Comparison of ENCODE assay signal across 8 mouse cellular contexts in genomic region chr2:121441800-121442199, GRCm38 (mm10). TPM values are rescaled to one million over a fixed set of nuclear protein-coding genes. Genes with fewer than 3 reads are reported as not detected.
A peak's percentile ranks its signal among the peaks of the same experiment; 100 is the strongest.
DNase-seq lines count a peak whose midpoint lies in the region; ATAC-seq and TF ChIP-seq lines count a peak whose summit lies in the region.

No protein-coding gene starts in this region.

- no peaks in the 10 kb centered on the region; the same call in none of the 2 replicates for H3K36me3 ChIP-seq in heart, adult 2 months (ENCODE audit: control insufficient read depth, insufficient read depth, low read length)
- peaks cover 24% of the 10 kb centered on the region for H3K36me3 ChIP-seq in heart, embryonic 16.5 days (ENCODE audit: control insufficient read depth, insufficient read depth)

- H3K4me2 ChIP-seq in heart, embryonic 16.5 days (ENCODE audit: low read depth, low read length): peak overlapping the region; percentile 99

- peak overlapping the region; percentile 51 for H3K4me3 ChIP-seq in heart, adult 2 months
- peak overlapping the region; percentile 64 for H3K4me3 ChIP-seq in heart, embryonic 16.5 days (ENCODE audit: low read length)

- H3K27me3 ChIP-seq in heart, adult 2 months (ENCODE audit: control insufficient read depth, insufficient read depth, low read length): no peaks in the 10 kb centered on the region
- no peaks in the 10 kb centered on the region for H3K27me3 ChIP-seq in heart, embryonic 16.5 days (ENCODE audit: control insufficient read depth, insufficient read depth, low read length)

- H3K27ac ChIP-seq in heart, adult 2 months: no peak overlapping the region
- H3K27ac ChIP-seq in heart, embryonic 16.5 days (ENCODE audit: low read length): no peak overlapping the region

- peaks cover 2% of the 10 kb centered on the region; the same call in 1 of the 2 replicates for H3K4me1 ChIP-seq in heart, adult 2 months (ENCODE audit: control insufficient read depth, insufficient read depth, low read length)
- peaks cover 15% of the 10 kb centered on the region for H3K4me1 ChIP-seq in heart, embryonic 16.5 days (ENCODE audit: control insufficient read depth, insufficient read depth, low read length)

- no peak for TF ChIP-seq CTCF in heart, adult 2 months (IDR thresholded peaks at IDR 0.05)

- peak overlapping the region; percentile 18; the same call in 1 of the 2 replicates for H3K9ac ChIP-seq in heart, adult 2 months (ENCODE audit: low read depth, low read length)
- H3K9ac ChIP-seq in heart, embryonic 16.5 days (ENCODE audit: low read length): peak overlapping the region; percentile 71

- 20% methylated on average over 11 of the region's 11 CpGs for WGBS in heart, adult 2 months
- 12% methylated on average over 11 of the region's 11 CpGs for WGBS in heart, embryonic 16.5 days

- peak in 1 of 2 experiments; percentile 29 for DNase-seq in heart, adult 2 months
- DNase-seq in heart, postnatal 14 days: no peak
- peak; percentile 14 for DNase-seq in mesoderm, embryonic 11.5 days (ENCODE audit: low read depth, low spot score)
- DNase-seq in testis, postnatal 14 days (ENCODE audit: low spot score): peak; percentile 59
- no peak for DNase-seq in urinary bladder, postnatal 4 days (ENCODE audit: low spot score in 2 of 2)
- DNase-seq in left cerebral cortex, postnatal 36 days (ENCODE audit: low spot score in 2 of 2): no peak

- TF ChIP-seq POLR2A in heart, adult 2 months (IDR thresholded peaks at IDR 0.05; ENCODE audit: insufficient read depth, low read depth, low read length): no peak

- TF ChIP-seq EP300 in heart, adult 2 months (IDR thresholded peaks at IDR 0.05; ENCODE audit: insufficient read depth, low read depth, low read length): no peak

- intact Hi-C loops in heart, adult 2 months (cut with DNase I): no loop called here
- intact Hi-C loops in heart, postnatal 14 days (cut with DNase I): no loop called here
- intact Hi-C loops in left cerebral cortex, postnatal 36 days (cut with DNase I): no loop called here

- H3K79me2 ChIP-seq in heart, adult 2 months (replicated peaks; ENCODE audit: control insufficient read depth, insufficient read depth, low read length): no peaks in the 10 kb centered on the region

- peak; percentile 19 for ATAC-seq in CD4-positive, CD25-positive, alpha-beta regulatory T cell, adult 4 months
- no peak for ATAC-seq in heart, embryonic 16.5 days (replicated peaks; ENCODE audit: extremely low read depth, insufficient read depth, low FRiP score)

- H3K9me3 ChIP-seq in heart, embryonic 16.5 days (replicated peaks; ENCODE audit: control insufficient read depth, low read length): no peaks in the 10 kb centered on the region

RNA-seq across cellular contexts. Expression of gene Ell3, which starts 2.3 kb away (rescaled TPM):
- total RNA-seq in heart, adult 2 months (2021): under 1 TPM in 1 of 2 experiments, not detected in 1; 0.13 TPM
- polyA plus RNA-seq in heart, adult 2 months (2012; rRNA removed): 0.15 and 0.47 TPM in 2 replicates
- total RNA-seq in heart, postnatal 14 days (2021): not detected
- polyA plus RNA-seq in CD4-positive, CD25-positive, alpha-beta regulatory T cell, adult 4 months (2017; shearing (Covaris generic)): 1 to 10 TPM; 1.6 to 1.7 TPM
- 1.1 and 1.6 TPM in 2 replicates for polyA plus RNA-seq in heart, embryonic 16.5 days (2015; fragmentation: Nextera tagmentation; extraction: Ambion mirVana)
- under 1 TPM in 1 of 2 experiments, not detected in 1; 0.20 TPM for total RNA-seq in left cerebral cortex, postnatal 36 days (2021)

RNA-seq across cellular contexts. Expression of gene Serf2, which starts 7.2 kb away (rescaled TPM):
- total RNA-seq in heart, adult 2 months (2021): 100 to 1,000 TPM; 369 to 415 TPM
- 339 and 340 TPM in 2 replicates for polyA plus RNA-seq in heart, adult 2 months (2012; rRNA removed)
- total RNA-seq in heart, postnatal 14 days (2021): 100 to 1,000 TPM; 341 to 387 TPM
- polyA plus RNA-seq in CD4-positive, CD25-positive, alpha-beta regulatory T cell, adult 4 months (2017; shearing (Covaris generic)): 100 to 1,000 TPM; 677 to 841 TPM
- 468 and 577 TPM in 2 replicates for polyA plus RNA-seq in heart, embryonic 16.5 days (2015; fragmentation: Nextera tagmentation; extraction: Ambion mirVana)
- total RNA-seq in left cerebral cortex, postnatal 36 days (2021): 100 to 1,000 TPM; 171 to 191 TPM

RNA-seq across cellular contexts. Expression of gene Hypk, which starts 11.3 kb away (rescaled TPM):
- total RNA-seq in heart, adult 2 months (2021): 10 to 100 TPM; 19.8 to 23.5 TPM
- 10.4 and 19.4 TPM in 2 replicates for polyA plus RNA-seq in heart, adult 2 months (2012; rRNA removed)
- 10 to 100 TPM; 18.2 to 20.4 TPM for total RNA-seq in heart, postnatal 14 days (2021)
- polyA plus RNA-seq in CD4-positive, CD25-positive, alpha-beta regulatory T cell, adult 4 months (2017; shearing (Covaris generic)): 100 to 1,000 TPM; 114 to 126 TPM
- polyA plus RNA-seq in heart, embryonic 16.5 days (2015; fragmentation: Nextera tagmentation; extraction: Ambion mirVana): 81.2 and 83.9 TPM in 2 replicates
- total RNA-seq in left cerebral cortex, postnatal 36 days (2021): 10 to 100 TPM; 20.3 to 22.6 TPM

RNA-seq across cellular contexts. Expression of gene Serinc4, which starts 14.8 kb away (rescaled TPM):
- not detected for total RNA-seq in heart, adult 2 months (2021)
- polyA plus RNA-seq in heart, adult 2 months (2012; rRNA removed): 0.09 and 0.21 TPM in 2 replicates
- total RNA-seq in heart, postnatal 14 days (2021): under 1 TPM in 1 of 2 experiments, not detected in 1; 0.17 TPM
- polyA plus RNA-seq in CD4-positive, CD25-positive, alpha-beta regulatory T cell, adult 4 months (2017; shearing (Covaris generic)): under 1 TPM in 1 of 2 experiments, not detected in 1; 0.33 TPM
- polyA plus RNA-seq in heart, embryonic 16.5 days (2015; fragmentation: Nextera tagmentation; extraction: Ambion mirVana): 0.11 and 0.19 TPM in 2 replicates
- under 1 TPM; 0.27 to 0.39 TPM for total RNA-seq in left cerebral cortex, postnatal 36 days (2021)

RNA-seq across cellular contexts. Expression of gene Catsper2, which starts 28.2 kb away (rescaled TPM):
- 1 to 10 TPM; 3.8 to 4.2 TPM for total RNA-seq in heart, adult 2 months (2021)
- 3.4 and 4.3 TPM in 2 replicates for polyA plus RNA-seq in heart, adult 2 months (2012; rRNA removed)
- total RNA-seq in heart, postnatal 14 days (2021): 1 to 10 TPM; 3.2 to 3.9 TPM
- 1 to 10 TPM; 2.3 to 3.4 TPM for polyA plus RNA-seq in CD4-positive, CD25-positive, alpha-beta regulatory T cell, adult 4 months (2017; shearing (Covaris generic))
- polyA plus RNA-seq in heart, embryonic 16.5 days (2015; fragmentation: Nextera tagmentation; extraction: Ambion mirVana): 2.7 and 3.4 TPM in 2 replicates
- total RNA-seq in left cerebral cortex, postnatal 36 days (2021): 1 to 10 TPM; 3.4 to 5.3 TPM

Comparison
In these comparisons a context has a peak if more than half of its experiments do, and no peak if none do; other contexts are left out.
1. DNase-seq: peak in mesoderm, embryonic 11.5 days (single experiment) and testis, postnatal 14 days (single experiment); none in heart, postnatal 14 days (0 of 2), urinary bladder, postnatal 4 days (0 of 2) and left cerebral cortex, postnatal 36 days (0 of 2).